Mouse (Mus musculus): Measurements from ENCODE around the gene Ywhag.

GRCm38 (mm10) chr5:135879449-135880158 lies 54.8 kb downstream of the Ywhag start:
- TF ChIP-seq CTCF (conservative IDR thresholded peaks at IDR 0.05; ENCODE audit: insufficient read depth, insufficient read length, low read depth, low read length), result no peak
- no peak for TF ChIP-seq POLR2A (IDR thresholded peaks at IDR 0.05; ENCODE audit: low read depth, low read length)
